In genomic region chr3:41541313-41541712, GRCm38 (mm10) we compare ENCODE assay signal across 10 mouse cellular contexts. TPM values are rescaled to one million over a fixed set of nuclear protein-coding genes. Genes with fewer than 3 reads are reported as not detected.
DNase-seq lines count a peak whose midpoint lies in the region; ATAC-seq and TF ChIP-seq lines count a peak whose summit lies in the region.
"Had no signal": no experiment of that assay in that cellular context is flagged by ENCODE, and none has a peak within 500 bp of the region (broad histone marks: within the 10 kb centered on the region; RNA-seq: fewer than 3 reads in every experiment).

No protein-coding gene starts in this region.

- no peak overlapping the region for H3K27ac ChIP-seq in kidney, postnatal 0 days
- H3K27ac ChIP-seq: limb, embryonic 13.5 days; midbrain, embryonic 12.5 days had no signal

- no peak overlapping the region for H3K4me2 ChIP-seq in kidney, postnatal 0 days (ENCODE audit: low read length)
- H3K4me2 ChIP-seq: limb, embryonic 13.5 days; midbrain, embryonic 12.5 days had no signal

- peak; percentile 44; the same call in 1 of the 2 replicates for TF ChIP-seq CTCF in kidney, postnatal 0 days (IDR thresholded peaks at IDR 0.05; ENCODE audit: low read depth)

- no peak overlapping the region for H3K4me3 ChIP-seq in kidney, postnatal 0 days (replicated peaks; ENCODE audit: low read depth, low read length)
- H3K4me3 ChIP-seq: limb, embryonic 13.5 days; midbrain, embryonic 12.5 days had no signal

- WGBS in kidney, postnatal 0 days, result 78% methylated on average over 3 of the region's 3 CpGs

- DNase-seq in kidney, postnatal 0 days (ENCODE audit: low spot score), result no peak
- DNase-seq in kidney, adult 18-20 months, result no peak
- DNase-seq in CD4-positive, CD25-positive, alpha-beta regulatory T cell, adult 2 months (ENCODE audit: low read depth, low spot score), result peak; percentile 37
- DNase-seq in ZHBTc4 (ENCODE audit: low read depth, low spot score), result peak; percentile 69
- DNase-seq in urinary bladder, adult 2 months (ENCODE audit: low spot score), result no peak
- no peak for DNase-seq in ovary, postnatal 10 days (ENCODE audit: low spot score)
- no peak for DNase-seq in cerebellum, postnatal 14 days

- H3K9ac ChIP-seq in kidney, postnatal 0 days (ENCODE audit: low read depth, low read length), result no peak overlapping the region
- H3K9ac ChIP-seq: limb, embryonic 13.5 days; midbrain, embryonic 12.5 days had no signal

- H3K4me1 ChIP-seq in kidney, postnatal 0 days (replicated peaks; ENCODE audit: insufficient read depth, low read length), result no peaks in the 10 kb centered on the region; the same call in 1 of the 2 replicates
- H3K4me1 ChIP-seq: midbrain, embryonic 12.5 days had no signal

- H3K9me3 ChIP-seq in kidney, postnatal 0 days (replicated peaks; ENCODE audit: low read length), result no peaks in the 10 kb centered on the region
- H3K9me3 ChIP-seq: limb, embryonic 13.5 days; midbrain, embryonic 12.5 days had no signal

- no peak for ATAC-seq in kidney, postnatal 0 days (replicated peaks; ENCODE audit: low FRiP score, low read depth)
- peak; percentile 95 for ATAC-seq in megakaryocyte progenitor cell, adult 5-6 weeks (replicated peaks; ENCODE audit: poor library complexity)

- H3K27me3 ChIP-seq in kidney, postnatal 0 days (ENCODE audit: insufficient read depth, low read length), result no peaks in the 10 kb centered on the region
- H3K27me3 ChIP-seq: limb, embryonic 13.5 days; midbrain, embryonic 12.5 days had no signal

- H3K36me3 ChIP-seq in kidney, postnatal 0 days (ENCODE audit: insufficient read depth, low read length), result no peaks in the 10 kb centered on the region
- H3K36me3 ChIP-seq: limb, embryonic 13.5 days; midbrain, embryonic 12.5 days had no signal

RNA-seq across cellular contexts. Expression of gene Jade1, which starts 14.2 kb away (rescaled TPM):
- polyA plus RNA-seq in kidney, postnatal 0 days (2015; fragmentation: Nextera tagmentation; extraction: Ambion mirVana), result 25.4 and 25.8 TPM in 2 replicates
- total RNA-seq in megakaryocyte progenitor cell, adult 5-6 weeks (2015), result 45.3 and 47.8 TPM in 2 replicates
- 34.6 and 38.7 TPM in 2 replicates for total RNA-seq in megakaryocyte progenitor cell, adult 5-6 weeks (2017)
- polyA plus RNA-seq in urinary bladder, adult 2 months (2012; rRNA removed), result 17.1 and 19.3 TPM in 2 replicates

Comparison
In these comparisons a context has a peak if more than half of its experiments do, and no peak if none do; other contexts are left out.
1. DNase-seq: peak in CD4-positive, CD25-positive, alpha-beta regulatory T cell, adult 2 months (single experiment) and ZHBTc4 (single experiment); none in kidney, postnatal 0 days (single experiment), kidney, adult 18-20 months (single experiment), urinary bladder, adult 2 months (single experiment), ovary, postnatal 10 days (single experiment) and cerebellum, postnatal 14 days (0 of 2).